Mouse (Mus musculus): ENCODE measurements around the gene C1ql4.

DNA sequence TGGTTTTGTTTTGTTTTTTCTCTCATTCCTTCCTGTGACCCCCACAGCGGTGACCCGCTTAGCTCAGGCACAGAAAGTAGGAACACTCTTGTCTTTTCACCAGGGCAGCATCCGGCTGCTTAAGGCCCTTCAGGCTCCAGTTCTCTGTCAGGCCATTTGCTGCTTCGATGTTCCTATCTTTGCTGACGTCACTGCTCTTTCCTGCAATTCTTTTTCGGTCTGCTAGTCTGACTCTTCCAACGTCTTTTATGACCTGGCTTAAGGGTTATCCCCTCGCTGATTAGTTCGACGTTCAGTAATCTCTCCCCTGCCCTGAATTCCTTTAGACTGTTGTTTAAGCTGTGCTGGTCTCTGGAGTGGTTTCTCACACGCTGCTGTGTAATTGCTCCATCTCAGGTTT lies 28.9 kb upstream of the C1ql4 start:
- TF ChIP-seq CTCF (IDR thresholded peaks at IDR 0.05; ENCODE audit: extremely low read depth, insufficient read depth, low read length) (no peak), POLR2A (IDR thresholded peaks at IDR 0.05; ENCODE audit: extremely low read depth, insufficient read depth, low read length) (no peak)

Data from cortical plate, adult 2 months (tissue).